ENCODE assay signal across 9 mouse cellular contexts in the genomic region with DNA sequence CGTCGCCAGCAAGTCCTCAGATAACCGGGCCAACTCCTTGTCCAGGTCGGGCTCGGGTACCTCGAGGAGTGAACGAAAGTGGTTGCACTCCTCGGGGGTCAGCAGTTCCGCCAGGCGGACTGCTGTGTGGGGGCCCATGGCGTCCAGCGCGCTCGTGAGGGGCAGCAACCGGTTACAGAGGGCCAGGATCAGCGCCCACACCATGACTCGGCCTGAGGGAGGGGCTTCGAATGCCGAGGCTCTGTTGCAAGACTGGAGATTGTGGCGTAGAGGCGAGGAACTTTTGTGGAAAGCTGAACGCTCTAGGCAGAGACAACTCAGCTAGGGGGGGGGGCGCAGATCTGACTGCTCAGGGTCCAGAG. TPM values are rescaled to one million over a fixed set of nuclear protein-coding genes. Genes with fewer than 3 reads are reported as not detected.
DNase-seq lines count a peak whose midpoint lies in the region; ATAC-seq and TF ChIP-seq lines count a peak whose summit lies in the region.
"Had no signal": no experiment of that assay in that cellular context is flagged by ENCODE, and none has a peak within 500 bp of the region (broad histone marks: within the 10 kb centered on the region; RNA-seq: fewer than 3 reads in every experiment).

A gene (minus strand): TSS at position 204 of the 362 bp plus-strand sequence.

- peak within 1 kb of the TSS; percentile 99 for H3K4me2 ChIP-seq in limb, embryonic 13.5 days (replicated peaks)
- peak within 1 kb of the TSS; percentile 94 for H3K4me2 ChIP-seq in neural tube, embryonic 15.5 days

- H3K9me3 ChIP-seq in limb, embryonic 13.5 days: no peaks in the 10 kb centered on the region
- H3K9me3 ChIP-seq in neural tube, embryonic 15.5 days (replicated peaks): no peaks in the 10 kb centered on the region

- H3K4me1 ChIP-seq in limb, embryonic 13.5 days: peaks cover 19% of the 10 kb centered on the region
- peaks cover 17% of the 10 kb centered on the region for H3K4me1 ChIP-seq in neural tube, embryonic 15.5 days

- H3K27me3 ChIP-seq in limb, embryonic 13.5 days: peaks cover 93% of the 10 kb centered on the region
- H3K27me3 ChIP-seq in neural tube, embryonic 15.5 days (replicated peaks): peaks cover 70% of the 10 kb centered on the region

- intact Hi-C loops in left cerebral cortex, adult 2 months (cut with DNase I): loop anchor here (5.0 kb wide), 1 partner anchor 175 kb away; no protein-coding TSS in a partner anchor

- no peak for DNase-seq in left cerebral cortex, adult 2 months (ENCODE audit: extremely low spot score in 1 of 2, low spot score in 2 of 2)
- DNase-seq in left cerebral cortex, adult 9 months (ENCODE audit: low spot score in 2 of 2): no peak
- no peak for DNase-seq in cerebellum, adult 18-20 months
- no peak for DNase-seq in yolk sac, embryonic 10.5 days (ENCODE audit: low spot score)
- DNase-seq in thymus, postnatal 36 days: no peak

- ATAC-seq in granulocyte monocyte progenitor cell, adult 5-6 weeks (replicated peaks; ENCODE audit: poor library complexity, severe bottlenecking): peak; percentile 38
- ATAC-seq in limb, embryonic 13.5 days (ENCODE audit: low FRiP score, low read depth): peak; percentile 34; the same call in 1 of the 2 replicates
- ATAC-seq in neural tube, embryonic 15.5 days (ENCODE audit: low FRiP score): no peak

- WGBS in limb, embryonic 13.5 days: 2% methylated on average over 23 of the region's 23 CpGs
- WGBS in neural tube, embryonic 15.5 days: 2% methylated on average over 21 of the region's 23 CpGs

- H3K27ac ChIP-seq in left cerebral cortex, adult 2 months: no peak within 1 kb of the TSS
- H3K27ac ChIP-seq in limb, embryonic 13.5 days: no peak within 1 kb of the TSS
- H3K27ac ChIP-seq in neural tube, embryonic 15.5 days (replicated peaks): no peak within 1 kb of the TSS
- H3K27ac ChIP-seq: macrophage had no signal

- no peak for TF ChIP-seq CTCF in left cerebral cortex, adult 2 months (IDR thresholded peaks at IDR 0.05)

- H3K36me3 ChIP-seq in limb, embryonic 13.5 days: peaks cover 3% of the 10 kb centered on the region; the same call in 1 of the 2 replicates
- H3K36me3 ChIP-seq in neural tube, embryonic 15.5 days: peaks cover under 1% of the 10 kb centered on the region; the same call in 1 of the 2 replicates

- H3K4me3 ChIP-seq in left cerebral cortex, adult 2 months: peak within 1 kb of the TSS; percentile 49
- H3K4me3 ChIP-seq in limb, embryonic 13.5 days: peak within 1 kb of the TSS; percentile 59
- peak within 1 kb of the TSS; percentile 47 for H3K4me3 ChIP-seq in neural tube, embryonic 15.5 days (replicated peaks)

- peak within 1 kb of the TSS; percentile 74 for H3K9ac ChIP-seq in limb, embryonic 13.5 days
- peak within 1 kb of the TSS; percentile 54 for H3K9ac ChIP-seq in neural tube, embryonic 15.5 days (replicated peaks)

RNA-seq across cellular contexts. Expression of the gene that starts here (rescaled TPM):
- total RNA-seq in left cerebral cortex, adult 2 months (2021): not detected
- not detected in 2 replicates for total RNA-seq in granulocyte monocyte progenitor cell, adult 5-6 weeks (2014; fragmentation: Nextera tagmentation)
- not detected in 2 replicates for total RNA-seq in granulocyte monocyte progenitor cell, adult 5-6 weeks (2017)
- not detected in 2 replicates for polyA plus RNA-seq in limb, embryonic 13.5 days (2015; fragmentation: Nextera tagmentation; extraction: Ambion mirVana)
- 0.14 TPM in 1 of 2 replicates, not detected in the other for polyA plus RNA-seq in neural tube, embryonic 15.5 days (2015; fragmentation: Nextera tagmentation; extraction: Ambion mirVana)
- polyA plus RNA-seq: macrophage had no signal

Comparison
In these comparisons a context has a peak if more than half of its experiments do, and no peak if none do; other contexts are left out.
1. Peak in ATAC-seq in granulocyte monocyte progenitor cell, adult 5-6 weeks; RNA of the gene not detected or under 1 TPM.
2. Peak in ATAC-seq, H3K4me3 ChIP-seq, H3K9ac ChIP-seq and H3K4me2 ChIP-seq in limb, embryonic 13.5 days; RNA of the gene not detected or under 1 TPM.